Mouse (Mus musculus) adrenal gland, postnatal 25 days (tissue): ENCODE data around the gene Mgat4e. TPM values are rescaled to one million over a fixed set of nuclear protein-coding genes. Genes with fewer than 3 reads are reported as not detected.
A peak's percentile ranks its signal among the peaks of the same experiment; 100 is the strongest.
"Not testable (repeated sequence)": the region's sequence is repeated elsewhere in the genome, so short reads cannot be mapped to it uniquely, and the experiment has no call there.

ENCODE experiments used
- DNase-seq: peaks from one replicate; pipeline ENCODE4 v3.0.0; 2021; ENCODE audit warnings: mixed read lengths
- total RNA-seq: library from RNA; stranded (reverse); gene quantifications from 2 replicates; pipeline ENCODE4 v1.2.3, GENCODE M21; 2021

Mgat4e gene
- total RNA-seq, 1 experiment from 2014 or later = not detected

- DNase-seq = peak; percentile 54
Observed at GRCm38 (mm10) chr1:134555871-134556670, 6.6 kb upstream of the Mgat4e start.

- no peak for DNase-seq
Observed at GRCm38 (mm10) chr1:134555240-134555870, 5.9 kb upstream of the Mgat4e start.

DNA sequence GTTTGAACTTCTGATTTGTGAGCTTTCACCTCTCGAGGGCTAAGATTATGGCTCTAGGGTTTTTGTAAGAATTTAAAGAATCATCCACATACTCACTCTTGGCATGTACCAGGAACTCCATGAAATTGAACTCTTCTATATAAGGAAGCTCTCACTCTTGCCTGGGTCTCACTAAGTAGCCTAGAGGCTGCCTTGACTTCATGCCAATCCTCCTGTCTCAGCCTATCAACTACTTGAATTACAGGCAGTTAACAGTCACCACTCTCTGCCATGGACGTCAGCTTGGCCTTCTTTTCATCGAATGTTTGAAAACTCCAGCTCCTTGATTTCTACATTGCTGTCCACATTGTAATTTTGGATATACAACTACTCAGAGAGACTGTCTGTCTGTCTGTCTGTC, 2.9 kb upstream of the Mgat4e start:
- no peak for DNase-seq

DNA sequence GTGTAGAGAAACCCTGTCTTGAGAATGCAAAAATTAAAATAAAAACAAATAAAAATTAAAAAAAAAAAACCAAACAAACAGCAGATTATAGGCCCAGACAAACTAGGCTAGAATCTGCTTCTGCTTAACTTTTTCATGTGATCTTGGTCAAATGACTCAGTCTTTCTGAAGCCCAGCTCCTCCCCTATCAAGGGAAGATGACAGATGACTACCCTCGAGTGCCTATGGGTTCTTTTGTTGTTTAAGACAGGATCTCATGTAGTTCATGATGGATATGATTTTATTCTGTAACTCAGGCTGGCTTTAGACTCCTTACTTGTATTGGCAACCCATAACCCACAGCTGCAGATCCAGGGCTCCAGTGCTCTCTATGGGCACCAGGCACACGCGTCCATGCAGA, 2.4 kb upstream of the Mgat4e start:
- DNase-seq = no peak

DNA sequence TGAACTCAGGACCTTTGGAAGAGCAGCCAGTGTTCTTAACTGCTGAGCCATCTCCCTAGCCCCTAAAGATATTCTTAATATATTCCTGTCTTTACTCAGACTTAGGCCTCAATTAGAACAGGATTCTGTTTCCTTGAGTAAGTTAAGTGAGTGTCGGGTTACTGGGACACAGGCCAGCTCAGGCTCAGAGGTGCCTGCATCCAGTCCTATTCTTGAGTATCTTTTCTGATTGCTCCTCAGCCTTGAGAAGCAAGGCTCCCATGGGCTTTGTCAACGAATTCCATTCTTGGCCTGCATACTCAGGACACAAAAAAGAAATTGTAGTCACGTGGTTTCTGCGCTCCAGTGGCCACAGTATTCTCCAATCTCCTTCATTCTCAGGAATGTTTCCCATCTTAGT, 1.3 kb downstream of the Mgat4e start:
- DNase-seq = no peak

DNA sequence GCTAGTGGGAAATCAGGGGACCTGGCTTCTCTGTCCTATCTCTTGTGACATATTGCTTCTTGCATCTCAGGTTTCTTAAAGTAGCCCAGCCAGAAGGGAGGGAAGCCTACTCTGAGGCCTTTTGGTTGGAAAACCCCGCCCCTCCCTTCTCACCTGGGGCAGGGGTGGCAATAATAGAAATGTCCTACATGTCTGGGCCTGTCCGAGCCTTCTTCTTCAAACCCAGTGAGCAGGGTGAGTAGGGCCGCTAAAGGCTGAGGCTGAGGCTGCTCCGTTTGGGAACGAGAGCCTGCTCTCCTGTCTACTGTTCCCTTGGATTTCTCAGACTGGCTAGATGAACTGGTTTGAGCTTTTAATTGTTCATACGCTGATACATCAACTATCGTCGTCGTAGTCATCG, 8.9 kb downstream of the Mgat4e start:
- no peak for DNase-seq

DNA sequence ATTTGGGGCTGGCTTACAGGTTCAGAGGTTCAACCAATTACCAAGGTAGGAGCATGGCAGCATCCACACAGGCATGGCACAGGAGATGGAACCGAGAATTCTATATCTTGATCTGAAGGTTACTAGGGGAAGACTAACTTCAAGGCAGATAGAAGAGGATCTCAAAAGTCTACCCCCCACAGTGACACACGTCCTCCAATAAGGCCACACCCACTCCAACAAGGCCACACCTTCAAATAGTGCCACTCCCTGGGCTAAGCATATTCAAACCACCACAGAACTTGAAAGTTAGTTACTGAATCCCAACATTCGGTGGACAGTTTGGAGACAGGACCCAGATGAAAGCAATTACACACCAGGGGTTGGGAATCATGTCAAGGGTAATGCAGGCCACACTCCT, 14.0 kb downstream of the Mgat4e start:
- no peak for DNase-seq

- DNase-seq = no peak
Observed at GRCm38 (mm10) chr1:134535054-134535453, 14.4 kb downstream of the Mgat4e start.

GRCm38 (mm10) chr1:134533710-134534109, 15.8 kb downstream of the Mgat4e start:
- not testable (repeated sequence) for DNase-seq

GRCm38 (mm10) chr1:134530618-134531017, 18.9 kb downstream of the Mgat4e start:
- DNase-seq = no peak

DNA sequence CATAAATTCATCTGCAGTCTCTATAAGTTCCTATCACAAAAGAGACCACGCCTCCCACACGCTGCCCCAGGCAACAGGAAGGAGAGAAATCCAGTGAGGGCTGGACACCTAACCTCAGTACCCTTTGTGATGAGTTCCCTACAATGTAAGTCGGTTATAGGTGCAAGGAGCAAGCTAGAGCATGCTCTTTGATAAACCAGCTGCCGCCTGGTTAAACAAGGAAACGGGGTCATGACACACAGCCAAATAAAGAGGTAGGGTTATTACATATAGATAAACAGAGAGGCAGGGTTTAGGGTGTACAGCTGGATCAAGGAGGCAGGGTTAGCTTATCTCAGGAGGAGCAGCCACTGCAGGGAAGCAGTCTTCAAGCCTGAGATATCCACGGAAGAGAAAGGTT, 22.7 kb downstream of the Mgat4e start:
- no peak for DNase-seq

DNA sequence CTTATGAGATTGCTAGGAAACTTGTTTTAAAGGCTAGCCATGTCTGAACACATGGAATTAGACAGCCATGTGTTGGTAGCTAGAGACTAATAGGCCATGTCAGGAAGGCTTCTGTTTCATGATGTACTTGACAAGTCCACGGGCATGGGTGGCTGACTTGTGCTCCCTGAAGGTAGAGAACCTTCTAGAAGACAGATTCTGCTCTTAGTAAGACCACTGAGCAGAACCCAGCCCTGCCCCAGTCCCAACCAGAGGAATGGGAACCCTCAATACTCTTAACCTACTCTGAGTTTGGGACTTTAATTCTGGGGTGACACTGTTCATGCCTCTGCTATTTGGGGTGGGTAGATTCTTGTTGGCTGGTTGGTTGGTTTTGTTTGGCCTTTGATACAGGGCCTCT, 24.5 kb downstream of the Mgat4e start:
- DNase-seq = no peak

DNA sequence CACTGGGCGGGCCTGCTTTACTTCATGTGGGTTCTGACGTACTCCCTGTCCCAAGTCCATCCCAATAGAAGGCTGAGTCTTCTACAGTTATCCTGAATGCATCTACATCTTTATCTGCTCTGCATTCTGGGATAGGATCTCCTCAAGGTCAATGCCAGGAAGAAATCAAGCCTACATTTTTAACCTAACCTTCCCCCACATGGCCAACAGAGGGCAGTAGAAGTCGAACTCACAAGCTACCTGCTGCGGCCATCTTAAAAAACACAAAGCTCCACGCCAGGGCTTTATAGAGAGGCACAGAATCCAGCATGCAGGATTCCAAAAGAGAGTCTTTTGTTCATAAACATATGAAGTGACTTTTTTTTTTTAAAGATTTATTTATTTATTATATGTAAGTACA, 25.1 kb downstream of the Mgat4e start:
- DNase-seq = no peak

DNA sequence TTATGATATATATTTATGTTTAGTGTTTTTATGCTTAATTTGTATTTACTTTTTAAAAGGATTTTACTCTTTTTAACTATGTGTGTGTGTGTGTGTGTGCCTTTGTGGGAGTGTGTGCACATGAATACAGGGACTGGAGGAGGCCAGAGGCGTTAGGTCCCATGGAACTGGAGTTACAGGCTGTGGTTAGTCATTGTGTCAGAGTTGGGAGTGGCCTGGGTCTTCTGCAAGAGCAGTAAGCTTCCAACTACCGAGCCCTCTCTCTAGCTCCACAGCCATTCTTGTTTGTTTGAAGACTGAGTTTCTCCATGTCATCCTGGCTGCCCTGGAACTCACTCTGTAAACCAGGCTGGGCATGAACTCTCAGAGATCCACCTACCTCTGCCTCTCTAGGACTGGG, 27.2 kb downstream of the Mgat4e start:
- DNase-seq = no peak

DNA sequence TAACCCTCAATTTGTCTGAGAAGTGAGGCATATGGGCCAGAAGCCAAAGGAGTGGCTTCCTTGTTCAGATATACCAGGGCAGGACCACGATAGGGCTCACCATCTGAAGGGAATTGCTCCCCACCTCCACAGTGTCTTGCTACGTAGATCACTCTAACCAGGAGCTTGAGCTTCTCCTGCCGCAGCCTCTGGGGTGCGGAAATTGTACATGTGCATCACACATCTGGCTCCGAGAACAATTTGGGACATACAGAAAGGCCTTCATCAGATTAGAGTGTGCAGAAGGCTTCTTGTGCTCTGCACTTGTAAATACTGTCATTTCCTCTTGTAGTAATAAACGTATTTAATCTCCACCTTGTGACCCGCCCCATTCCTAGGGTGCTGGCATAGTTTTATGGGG, 28.3 kb downstream of the Mgat4e start:
- no peak for DNase-seq

DNA sequence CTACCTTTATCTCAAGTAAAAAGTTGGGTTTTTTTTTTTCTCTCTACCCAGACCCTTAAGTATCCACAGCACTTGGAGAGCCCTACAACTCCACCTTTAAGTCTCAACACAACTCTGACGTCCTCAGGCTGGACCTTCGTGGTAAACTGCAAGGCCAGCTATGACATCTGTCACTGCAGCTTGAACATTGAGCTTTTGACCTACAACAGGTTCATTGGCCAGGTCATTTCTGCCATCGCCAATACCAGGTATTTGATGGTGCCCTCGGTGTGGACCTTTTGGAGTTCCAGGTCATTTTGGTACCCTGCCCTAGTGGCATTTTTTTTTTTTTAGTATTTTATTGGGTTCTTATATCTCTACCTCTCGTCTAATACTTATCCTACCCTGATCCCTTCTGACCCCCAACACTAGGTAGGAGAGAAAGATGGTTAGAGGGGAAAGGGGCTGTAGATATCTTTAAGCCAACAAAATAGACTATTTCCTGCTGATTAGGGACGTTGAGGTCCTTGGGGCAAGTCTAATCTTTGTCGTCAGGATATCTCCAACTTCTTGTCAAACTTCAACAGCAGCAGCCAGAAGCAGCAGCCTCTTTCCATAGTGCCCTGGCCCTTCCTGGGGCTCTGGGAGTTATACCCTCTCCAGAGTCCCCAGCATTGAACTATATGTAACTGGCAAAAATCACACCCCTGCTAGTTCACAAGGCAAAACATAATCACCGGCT, 29.3 kb downstream of the Mgat4e start:
- no peak for DNase-seq

DNA sequence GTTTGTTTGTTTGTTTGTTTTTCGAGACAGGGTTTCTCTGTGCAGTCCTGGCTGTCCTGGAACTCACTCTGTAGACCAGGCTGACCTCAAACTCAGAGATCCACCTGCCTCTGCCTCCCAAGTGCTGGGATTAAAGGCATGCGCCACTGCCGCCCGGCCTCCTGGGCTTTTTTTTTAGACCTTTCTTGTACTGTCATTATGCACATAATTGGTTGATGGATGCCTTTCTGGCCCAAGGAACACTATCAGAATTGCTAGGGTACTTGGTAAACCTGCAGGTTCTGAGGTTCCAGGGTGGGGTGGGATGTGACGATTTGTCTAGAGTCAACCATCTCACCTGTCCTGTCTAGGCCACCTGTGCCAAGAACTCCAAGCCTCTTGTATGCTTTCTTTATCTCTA, 30.3 kb downstream of the Mgat4e start:
- not testable (repeated sequence) for DNase-seq

DNA sequence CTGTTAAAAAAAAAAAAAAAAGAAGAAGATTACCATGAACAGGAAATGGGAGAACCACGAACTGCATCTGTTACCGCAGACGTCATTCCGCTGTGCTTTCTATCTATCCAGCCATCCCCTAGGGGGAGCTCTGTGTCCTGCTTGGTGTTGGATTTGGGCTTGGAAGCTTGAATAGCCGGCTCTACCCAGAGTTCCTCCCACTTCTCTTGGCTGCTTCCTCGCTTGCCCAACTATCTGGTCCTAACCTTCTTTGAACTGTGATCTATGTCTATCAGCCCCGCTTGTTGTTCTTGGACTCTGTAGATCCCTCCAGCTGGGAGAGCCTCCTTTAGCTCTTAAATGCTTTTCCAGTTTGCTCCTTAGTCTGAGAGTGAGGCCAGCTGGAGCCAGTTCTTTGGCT, 30.8 kb downstream of the Mgat4e start:
- DNase-seq = peak; percentile 76

GRCm38 (mm10) chr1:134517841-134518240, 31.6 kb downstream of the Mgat4e start:
- DNase-seq = not testable (repeated sequence)

GRCm38 (mm10) chr1:134516491-134517198, 32.8 kb downstream of the Mgat4e start:
- DNase-seq = no peak

DNA sequence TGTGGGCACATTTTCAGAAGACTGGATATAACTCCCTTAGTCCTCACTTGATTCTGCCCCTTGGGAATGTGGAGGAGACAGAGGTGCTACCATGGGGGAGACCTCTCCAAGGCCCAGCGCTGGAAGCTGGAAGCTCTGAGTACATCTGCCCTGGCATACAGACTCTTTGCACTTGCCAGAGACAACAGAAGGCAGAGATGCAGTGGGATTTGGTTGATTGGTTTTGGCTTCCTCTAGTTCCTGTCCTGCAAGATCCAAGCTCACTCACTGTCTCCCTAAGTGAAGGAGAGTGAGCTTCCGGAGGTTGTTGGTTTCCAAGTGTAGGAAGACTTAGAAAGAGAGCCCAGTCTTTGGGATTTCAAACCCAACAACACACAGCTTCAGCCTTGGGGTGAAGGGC, 33.6 kb downstream of the Mgat4e start:
- DNase-seq = no peak

DNA sequence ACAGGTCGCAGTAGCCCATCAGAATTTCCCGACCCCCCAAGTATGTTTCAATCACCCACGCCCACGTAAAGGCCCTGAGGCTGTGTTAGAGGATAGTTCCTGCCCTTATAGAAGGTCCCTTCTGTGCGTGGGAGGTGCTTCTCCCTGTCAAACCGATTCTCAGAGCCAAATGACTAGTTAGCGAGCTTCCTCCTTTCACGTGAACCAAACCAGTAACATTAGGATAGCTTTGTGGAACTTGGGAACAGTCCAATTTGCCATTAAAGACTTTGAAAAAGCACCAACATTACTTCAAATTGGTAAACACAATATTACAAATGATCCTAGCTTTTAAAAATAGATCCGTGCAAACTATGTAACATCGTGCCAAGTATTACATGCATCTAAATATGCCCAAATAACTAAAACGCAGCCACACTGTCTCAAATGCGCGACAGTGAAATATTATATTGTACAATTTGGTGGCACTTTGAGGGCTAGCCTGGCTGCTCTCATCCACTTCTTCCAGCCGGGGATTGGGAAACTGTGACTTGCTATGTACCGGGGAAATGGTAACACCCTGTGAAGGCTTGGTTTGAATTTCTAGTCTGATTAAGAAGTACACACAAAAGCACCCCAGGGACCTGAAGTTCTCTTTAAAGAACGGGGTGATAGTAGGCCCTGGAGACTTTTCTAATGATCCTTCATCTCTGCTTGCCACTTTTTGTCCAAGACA, 35.4 kb downstream of the Mgat4e start:
- DNase-seq = no peak
